Mouse (Mus musculus): Measurements from ENCODE around the gene Fam83g. TPM values are rescaled to one million over a fixed set of nuclear protein-coding genes. Genes with fewer than 3 reads are reported as not detected.

Gene Fam83g
- polyA plus RNA-seq, 1 experiment from 2014 or later: 0.50 TPM

DNA sequence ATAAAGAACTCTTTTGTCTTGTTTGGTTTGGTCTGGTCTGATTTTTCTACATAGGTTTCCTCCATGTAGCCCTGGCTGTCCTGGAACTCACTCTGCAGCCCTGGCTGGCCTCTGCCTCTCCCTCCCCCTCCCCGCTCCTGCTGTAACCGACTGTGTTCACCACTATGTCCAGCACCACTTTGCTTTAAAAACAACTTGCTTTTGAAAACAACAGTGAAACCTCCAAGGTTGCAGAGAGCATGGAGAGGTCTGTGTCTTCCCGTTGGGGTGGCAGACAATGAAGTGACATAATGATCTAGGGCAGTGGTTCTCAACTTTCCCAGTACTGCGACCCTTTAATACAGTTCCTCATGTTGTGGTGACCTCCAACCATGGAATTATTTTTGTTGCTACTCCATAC lies 28.2 kb upstream of the Fam83g start:
- Histone ChIP-seq H3K36me3 (no peaks in the 10 kb centered on the region), H3K4me1 (no peaks in the 10 kb centered on the region), H3K9ac (replicated peaks) (no peak overlapping the region), H3K27me3 (0 out of 2 replicates have a peak, but pooled peaks cover 4% of the 10 kb centered on the region), H3K9me3 (no peaks in the 10 kb centered on the region), H3K4me3 (no peak overlapping the region), H3K4me2 (replicated peaks) (no peak overlapping the region), H3K27ac (replicated peaks) (no peak overlapping the region)
- no peak for ATAC-seq (ENCODE audit: low FRiP score, low read depth)
- 66% methylated on average over 4 of the region's 4 CpGs for WGBS

DNA sequence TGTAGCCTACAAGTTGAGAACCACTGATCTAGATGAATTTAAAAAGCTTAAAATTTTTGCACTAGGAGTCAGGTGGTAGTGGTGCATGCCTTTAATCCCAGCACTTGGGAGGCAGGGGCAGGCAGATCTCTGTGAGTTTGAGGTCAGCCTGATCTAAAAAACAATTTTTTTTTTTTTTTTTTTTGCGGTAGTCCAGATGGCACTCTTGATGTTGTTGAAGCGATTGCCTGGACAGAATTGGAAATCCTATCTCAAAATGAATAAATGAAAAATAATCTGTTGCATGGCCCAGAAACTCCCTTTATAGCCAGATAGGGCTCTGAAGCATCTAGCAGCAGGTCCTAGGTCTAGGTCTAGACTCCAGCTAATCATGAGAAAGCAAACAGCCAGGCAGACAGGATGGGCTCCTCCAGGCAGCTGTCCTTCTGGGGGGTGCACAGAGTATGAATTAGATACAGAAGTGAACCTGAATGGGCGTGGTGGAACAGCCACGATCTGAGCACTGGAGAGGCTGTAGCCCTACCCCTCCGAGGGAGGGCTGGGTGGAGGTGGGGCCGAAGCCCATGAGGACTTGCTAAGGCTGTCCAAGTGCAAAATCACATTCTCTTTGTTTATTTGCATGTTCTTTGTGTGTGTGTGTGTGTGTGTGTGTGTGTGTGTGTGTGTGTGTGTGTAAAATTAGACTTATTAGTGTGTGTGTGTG lies 27.6 kb upstream of the Fam83g start:
- 76% methylated on average over 6 of the region's 6 CpGs for WGBS
- ATAC-seq (ENCODE audit: low FRiP score, low read depth): no peak
- H3K4me2 ChIP-seq (replicated peaks): no peak overlapping the region

DNA sequence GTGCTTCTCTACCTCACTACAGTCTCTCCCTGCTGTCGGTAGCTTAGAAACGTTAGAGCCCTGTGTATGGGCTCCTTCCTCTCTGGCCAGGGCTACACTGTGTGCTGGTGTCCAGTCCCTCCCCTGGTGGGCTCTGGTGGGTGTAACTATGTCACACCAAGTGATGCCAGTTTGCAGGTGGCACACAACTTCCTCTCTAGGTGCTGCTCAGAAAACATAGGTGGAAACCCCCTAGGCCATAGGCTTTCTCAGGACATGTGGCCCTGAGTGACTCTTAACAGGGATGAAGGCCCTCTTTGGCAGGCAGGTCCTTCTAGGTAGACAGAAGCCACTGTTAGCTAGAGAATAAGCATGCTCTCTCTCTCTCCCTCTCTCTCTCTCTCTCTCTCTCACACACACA lies 26.5 kb upstream of the Fam83g start:
- H3K4me2 ChIP-seq (replicated peaks): no peak overlapping the region
- H3K27me3 ChIP-seq: 0 out of 2 replicates have a peak, but pooled peaks cover 4% of the 10 kb centered on the region
- no peaks in the 10 kb centered on the region for H3K9me3 ChIP-seq
- H3K4me3 ChIP-seq: no peak overlapping the region
- H3K4me1 ChIP-seq: no peaks in the 10 kb centered on the region
- 75% methylated on average over 2 of the region's 2 CpGs for WGBS
- no peaks in the 10 kb centered on the region for H3K36me3 ChIP-seq
- no peak for ATAC-seq (ENCODE audit: low FRiP score, low read depth)
- no peak overlapping the region for H3K9ac ChIP-seq (replicated peaks)
- H3K27ac ChIP-seq (replicated peaks): no peak overlapping the region

More for the DNA sequence above, 27.6 kb upstream of the Fam83g start:
- Histone ChIP-seq H3K9me3 (no peaks in the 10 kb centered on the region), H3K9ac (replicated peaks) (no peak overlapping the region), H3K4me1 (no peaks in the 10 kb centered on the region), H3K27ac (replicated peaks) (no peak overlapping the region), H3K27me3 (0 out of 2 replicates have a peak, but pooled peaks cover 4% of the 10 kb centered on the region), H3K36me3 (no peaks in the 10 kb centered on the region), H3K4me3 (no peak overlapping the region)

DNA sequence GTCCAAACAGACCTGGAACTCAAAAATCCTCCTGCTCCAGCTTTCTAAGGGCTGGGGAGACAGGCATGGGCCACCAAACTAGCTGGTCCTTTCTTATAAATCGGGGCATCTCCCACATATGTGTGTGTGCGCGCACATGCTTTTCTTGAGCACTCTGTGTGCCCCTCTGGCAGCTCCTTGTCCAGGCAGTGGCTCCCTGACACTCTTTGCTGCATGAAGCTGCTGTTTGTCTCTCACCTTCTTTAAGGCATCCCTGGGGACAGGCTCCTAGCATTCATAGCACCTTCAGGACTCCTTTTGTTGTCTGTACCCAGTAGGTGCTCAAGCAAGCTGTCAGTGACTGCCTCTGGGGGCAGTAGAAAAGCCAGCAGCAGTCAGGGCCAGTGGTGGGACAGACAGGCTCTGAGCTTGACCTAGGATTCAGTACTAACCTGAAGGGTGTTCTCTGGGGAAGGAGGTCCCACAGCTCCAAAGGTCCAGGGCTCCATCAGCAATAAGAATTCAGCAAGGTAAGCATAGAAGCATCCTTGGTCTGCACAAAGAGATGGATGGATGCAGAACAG lies 25.4 kb upstream of the Fam83g start:
- H3K27ac ChIP-seq (replicated peaks): no peak overlapping the region
- H3K27me3 ChIP-seq: 0 out of 2 replicates have a peak, but pooled peaks cover 4% of the 10 kb centered on the region
- H3K36me3 ChIP-seq: no peaks in the 10 kb centered on the region
- ATAC-seq (ENCODE audit: low FRiP score, low read depth): no peak
- H3K9ac ChIP-seq (replicated peaks): no peak overlapping the region
- H3K4me2 ChIP-seq (replicated peaks): no peak overlapping the region
- no peak overlapping the region for H3K4me3 ChIP-seq
- H3K9me3 ChIP-seq: no peaks in the 10 kb centered on the region
- WGBS: 95% methylated on average over 3 of the region's 3 CpGs
- no peaks in the 10 kb centered on the region for H3K4me1 ChIP-seq

DNA sequence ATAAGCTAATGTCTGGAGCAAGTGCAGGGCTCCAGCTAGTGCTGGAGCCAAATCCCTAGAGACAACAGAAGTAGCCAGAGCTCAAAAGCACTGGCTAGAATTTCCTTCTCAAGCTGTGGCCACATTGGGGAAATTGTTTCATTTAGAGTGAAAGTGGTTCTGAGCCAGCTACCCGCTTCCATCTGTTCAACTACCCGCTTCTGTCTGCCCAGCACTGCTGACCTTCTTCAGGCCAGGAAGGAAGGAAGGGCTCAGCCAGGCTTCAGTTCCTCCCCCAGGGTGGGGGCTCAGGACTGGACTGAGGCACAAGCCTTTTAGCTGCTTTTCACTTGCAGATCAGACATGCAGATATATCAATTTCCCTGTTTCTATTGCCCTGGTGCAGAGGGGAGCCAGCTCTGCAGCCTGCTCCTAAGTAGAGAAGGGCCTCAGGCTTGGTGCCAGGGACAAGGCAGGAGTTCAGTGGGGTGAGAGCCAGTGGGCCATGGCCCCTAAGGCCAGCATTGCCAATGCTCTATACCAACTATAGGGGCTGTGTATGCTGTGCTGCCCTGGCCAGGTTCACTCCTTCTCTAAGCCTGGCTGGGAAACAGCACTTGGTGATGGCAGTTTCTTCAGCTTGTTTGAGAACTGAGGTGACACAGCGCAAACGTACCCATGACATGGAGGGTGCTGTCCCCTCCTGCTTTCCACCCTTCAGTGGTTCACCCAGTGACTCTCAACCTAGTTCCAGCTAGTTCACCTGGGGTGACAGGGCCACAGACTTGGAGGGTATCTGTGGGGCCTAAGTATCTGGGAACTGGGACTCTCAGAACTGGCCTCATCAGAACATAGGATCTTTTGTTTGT lies 24.7 kb upstream of the Fam83g start:
- no peak overlapping the region for H3K4me2 ChIP-seq (replicated peaks)
- no peak overlapping the region for H3K9ac ChIP-seq (replicated peaks)
- no peak overlapping the region for H3K4me3 ChIP-seq
- H3K9me3 ChIP-seq: no peaks in the 10 kb centered on the region
- no peaks in the 10 kb centered on the region for H3K36me3 ChIP-seq
- H3K27ac ChIP-seq (replicated peaks): no peak overlapping the region
- H3K4me1 ChIP-seq: no peaks in the 10 kb centered on the region
- H3K27me3 ChIP-seq: 0 out of 2 replicates have a peak, but pooled peaks cover 4% of the 10 kb centered on the region
- ATAC-seq (ENCODE audit: low FRiP score, low read depth): no peak
- WGBS: 83% methylated on average over 4 of the region's 4 CpGs

DNA sequence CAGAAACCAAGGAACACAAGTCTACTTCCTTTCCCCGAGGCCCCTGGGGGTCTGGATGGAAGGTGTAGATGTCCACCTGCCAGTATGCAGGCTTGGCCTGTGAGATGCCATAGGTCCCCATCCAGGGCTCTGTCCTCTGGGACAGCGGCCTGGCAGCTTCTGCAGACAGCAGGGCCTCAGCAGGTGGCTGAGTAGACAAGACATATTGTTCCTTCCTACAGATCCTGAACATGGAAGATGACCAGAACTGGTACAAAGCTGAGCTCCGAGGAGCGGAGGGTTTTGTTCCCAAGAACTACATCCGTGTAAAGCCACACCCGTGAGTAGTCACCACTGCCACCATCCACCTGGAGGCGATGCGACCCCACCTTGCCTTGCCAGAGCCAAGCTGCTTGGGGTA lies 23.9 kb upstream of the Fam83g start:
- no peak for ATAC-seq (ENCODE audit: low FRiP score, low read depth)
- 88% methylated on average over 8 of the region's 8 CpGs for WGBS

DNA sequence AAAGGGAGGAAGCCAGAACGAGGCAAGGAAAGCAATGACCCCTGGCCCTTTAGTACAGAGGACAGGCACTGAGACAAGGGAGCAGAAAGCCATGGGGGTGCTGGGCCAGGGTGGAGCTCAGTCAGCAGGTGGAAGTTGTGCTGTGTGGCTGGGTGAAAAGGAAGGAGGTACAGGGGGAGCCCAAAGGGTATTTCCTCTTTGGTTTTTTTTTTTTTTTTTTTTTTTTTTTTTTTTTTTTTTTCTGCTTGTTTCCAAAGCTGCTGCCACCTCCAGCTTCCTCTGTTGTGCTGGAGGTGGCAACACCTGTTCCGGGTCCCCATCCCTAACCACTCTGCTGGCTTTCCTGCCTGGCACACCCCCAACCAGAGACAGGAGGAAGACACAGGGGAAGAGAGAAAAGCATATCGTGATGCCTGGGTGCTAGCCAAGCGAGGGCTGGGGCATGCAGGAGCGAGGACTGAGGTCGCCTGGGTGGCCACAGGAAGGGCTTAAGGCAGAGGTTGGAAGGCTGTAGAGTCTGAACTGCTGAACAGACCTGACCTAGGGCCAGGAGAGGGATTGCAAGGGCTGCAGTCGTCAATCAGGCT lies 23.0 kb upstream of the Fam83g start:
- Histone ChIP-seq H3K4me2 (replicated peaks) (no peak overlapping the region), H3K4me3 (no peak overlapping the region), H3K9ac (replicated peaks) (no peak overlapping the region), H3K27ac (replicated peaks) (no peak overlapping the region), H3K36me3 (no peaks in the 10 kb centered on the region), H3K4me1 (no peaks in the 10 kb centered on the region), H3K27me3 (0 out of 2 replicates have a peak, but pooled peaks cover 4% of the 10 kb centered on the region), H3K9me3 (no peaks in the 10 kb centered on the region)
- 79% methylated on average over 7 of the region's 7 CpGs for WGBS
- ATAC-seq (ENCODE audit: low FRiP score, low read depth): no peak

More for the DNA sequence above, 23.9 kb upstream of the Fam83g start:
- Histone ChIP-seq H3K36me3 (no peaks in the 10 kb centered on the region), H3K27ac (replicated peaks) (no peak overlapping the region), H3K4me1 (no peaks in the 10 kb centered on the region), H3K9ac (replicated peaks) (no peak overlapping the region), H3K4me2 (replicated peaks) (no peak overlapping the region), H3K9me3 (no peaks in the 10 kb centered on the region), H3K4me3 (no peak overlapping the region), H3K27me3 (0 out of 2 replicates have a peak, but pooled peaks cover 4% of the 10 kb centered on the region)

DNA sequence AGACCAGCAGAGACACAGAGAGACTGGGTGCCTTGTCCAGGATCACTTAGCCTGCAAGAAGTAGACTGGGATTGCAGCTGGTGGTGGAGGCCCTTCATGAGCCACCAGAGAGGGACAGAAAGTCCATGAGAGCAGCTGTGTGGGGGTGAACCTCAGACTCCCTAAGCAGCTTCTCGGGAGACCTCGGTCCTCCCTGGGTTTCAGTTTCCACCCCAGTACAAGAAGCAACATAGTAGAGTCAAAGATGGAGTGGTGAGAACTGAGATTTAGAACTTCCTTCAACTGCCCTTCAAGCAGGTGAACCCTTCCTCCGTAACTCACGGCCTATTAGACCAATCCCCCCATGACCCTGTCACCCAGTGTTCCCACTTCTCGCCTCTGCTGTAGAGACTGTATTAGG lies 21.7 kb upstream of the Fam83g start:
- Histone ChIP-seq H3K4me3 (no peak overlapping the region), H3K4me2 (replicated peaks) (no peak overlapping the region), H3K36me3 (no peaks in the 10 kb centered on the region), H3K9me3 (no peaks in the 10 kb centered on the region), H3K4me1 (no peaks in the 10 kb centered on the region), H3K9ac (replicated peaks) (no peak overlapping the region), H3K27ac (replicated peaks) (no peak overlapping the region), H3K27me3 (no peaks in the 10 kb centered on the region)
- WGBS: 90% methylated on average over 5 of the region's 5 CpGs
- ATAC-seq (ENCODE audit: low FRiP score, low read depth): no peak

DNA sequence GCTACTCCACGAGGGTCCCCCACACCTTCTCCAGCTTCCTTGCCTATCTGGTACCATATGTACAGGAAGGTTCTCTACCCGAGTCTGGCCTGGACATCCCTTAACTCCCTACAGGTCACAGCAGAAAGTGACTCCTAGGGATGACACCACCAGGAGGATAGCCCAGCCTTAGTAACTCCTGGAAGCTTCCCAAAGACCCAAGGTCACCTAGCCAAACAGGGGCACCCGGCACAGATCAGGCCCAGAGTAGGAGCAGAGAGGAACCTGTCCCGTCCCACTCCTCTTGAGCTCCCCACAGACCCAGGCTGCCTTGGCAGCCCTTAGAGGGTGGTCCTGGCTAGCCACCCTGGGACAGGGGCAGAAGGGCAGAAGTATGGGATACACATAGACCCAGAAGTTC lies 18.5 kb upstream of the Fam83g start:
- Histone ChIP-seq H3K4me2 (replicated peaks) (no peak overlapping the region), H3K9me3 (no peaks in the 10 kb centered on the region), H3K9ac (replicated peaks) (no peak overlapping the region), H3K4me1 (no peaks in the 10 kb centered on the region), H3K36me3 (no peaks in the 10 kb centered on the region), H3K27ac (replicated peaks) (no peak overlapping the region), H3K4me3 (no peak overlapping the region), H3K27me3 (no peaks in the 10 kb centered on the region)
- ATAC-seq (ENCODE audit: low FRiP score, low read depth): no peak
- WGBS: 85% methylated on average over 4 of the region's 4 CpGs

DNA sequence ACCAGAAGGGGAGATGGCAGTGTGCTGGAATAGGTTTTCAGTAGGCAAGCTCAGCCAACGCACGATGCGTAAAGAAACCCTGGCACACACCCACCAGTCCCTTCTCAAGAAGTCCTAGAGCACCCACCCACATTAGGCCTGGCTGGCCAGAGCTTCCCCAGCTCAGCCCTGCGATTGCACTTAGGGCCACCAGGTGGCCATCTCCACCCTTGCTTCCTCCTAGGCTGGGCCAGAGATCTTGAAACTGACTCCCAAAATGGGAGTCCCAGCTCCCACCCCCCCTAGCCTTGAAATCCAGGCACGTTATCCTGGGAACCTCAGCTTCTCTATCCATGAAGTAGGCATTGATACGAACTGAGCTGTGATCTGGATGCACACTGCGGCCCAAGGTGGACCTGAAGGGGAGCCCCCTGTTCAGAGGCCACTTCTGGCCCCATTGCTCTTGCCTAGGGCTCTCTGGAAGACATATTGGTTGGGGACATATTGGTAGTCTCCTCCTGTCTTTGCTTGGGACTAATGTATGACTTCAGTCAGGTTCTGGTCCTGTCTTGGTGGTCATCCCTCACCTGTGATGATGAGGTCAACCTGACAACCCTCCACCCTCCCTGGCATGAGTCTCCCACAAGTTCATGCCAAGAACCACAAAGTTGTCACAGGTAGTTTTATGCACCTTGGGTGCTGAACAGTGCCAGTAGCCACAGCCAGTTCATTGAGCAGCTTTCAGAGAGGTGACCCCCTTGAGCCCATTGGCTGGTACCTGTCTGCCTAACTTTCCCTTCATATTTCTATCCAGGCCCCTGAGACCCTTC lies 17.7 kb upstream of the Fam83g start:
- H3K36me3 ChIP-seq: no peaks in the 10 kb centered on the region
- no peak for ATAC-seq (ENCODE audit: low FRiP score, low read depth)
- no peak overlapping the region for H3K9ac ChIP-seq (replicated peaks)
- no peak overlapping the region for H3K4me2 ChIP-seq (replicated peaks)
- no peaks in the 10 kb centered on the region for H3K4me1 ChIP-seq
- no peak overlapping the region for H3K27ac ChIP-seq (replicated peaks)
- no peaks in the 10 kb centered on the region; the same call in 1 of the 2 replicates for H3K27me3 ChIP-seq
- no peaks in the 10 kb centered on the region for H3K9me3 ChIP-seq
- H3K4me3 ChIP-seq: no peak overlapping the region
- WGBS: 45% methylated on average over 7 of the region's 7 CpGs

DNA sequence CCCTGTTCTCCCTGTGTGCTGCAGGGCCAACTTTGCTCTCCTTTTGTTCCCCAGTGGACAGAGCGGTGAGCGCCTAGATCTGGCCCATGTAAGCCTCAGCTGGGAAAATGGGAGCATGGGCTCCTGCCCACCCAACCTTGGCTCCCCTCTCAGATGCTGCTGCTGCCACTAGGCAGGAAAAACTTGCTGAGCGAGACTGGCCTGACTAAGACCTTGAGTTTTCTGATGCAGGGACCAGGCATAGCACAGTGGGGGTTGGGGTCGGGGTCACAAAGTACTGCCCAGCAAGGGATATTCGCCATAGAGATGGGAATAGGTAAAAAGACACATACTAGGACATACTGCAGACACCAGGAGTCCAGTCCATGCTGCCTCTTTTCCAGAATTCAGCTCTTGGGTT lies 16.6 kb upstream of the Fam83g start:
- no peaks in the 10 kb centered on the region for H3K36me3 ChIP-seq
- no peak for ATAC-seq (ENCODE audit: low FRiP score, low read depth)
- H3K4me3 ChIP-seq: no peak overlapping the region
- H3K27me3 ChIP-seq: peaks cover 3% of the 10 kb centered on the region
- WGBS: 80% methylated on average over 5 of the region's 5 CpGs
- no peak overlapping the region for H3K4me2 ChIP-seq (replicated peaks)
- no peaks in the 10 kb centered on the region for H3K9me3 ChIP-seq
- H3K4me1 ChIP-seq: no peaks in the 10 kb centered on the region
- no peak overlapping the region for H3K27ac ChIP-seq (replicated peaks)
- H3K9ac ChIP-seq (replicated peaks): no peak overlapping the region
